Mouse (Mus musculus) MEL (cell line): ENCODE results near the gene Shroom4. TPM values are rescaled to one million over a fixed set of nuclear protein-coding genes. Genes with fewer than 3 reads are reported as not detected.

Experiments used
- DNase-seq: peaks from one replicate; pipeline ENCODE4 v3.0.0; 2011; ENCODE audit warnings: low read depth, low spot score
- H3K27ac ChIP-seq: 2 replicates; pipeline ENCODE4 v1.5.1; 2012; ENCODE audit warnings: low read depth, mild to moderate bottlenecking, control low read depth, low read length, moderate library complexity; ENCODE audit not compliant: control insufficient read depth
- H3K27me3 ChIP-seq, 2 experiments: fragments of 150-350 bp in 1 of 2; sonication (generic) in 1 of 2; 2 replicates each; pipeline ENCODE4 v1.6.1; 2012; ENCODE audit warnings: low read length in 2 of 2, mild to moderate bottlenecking in 2 of 2, improper control_type of control experiment in 1 of 2, moderate library complexity in 1 of 2; ENCODE audit not compliant: insufficient read depth in 2 of 2, control insufficient read depth in 1 of 2
- H3K36me3 ChIP-seq, 2 experiments: 2 replicates each; pipeline ENCODE4 v1.6.1; 2012 to 2014; ENCODE audit warnings: low read length in 2 of 2, improper control_type of control experiment in 1 of 2, inconsistent platforms in 1 of 2, mild to moderate bottlenecking in 1 of 2; ENCODE audit not compliant: insufficient read depth in 2 of 2, control insufficient read depth in 1 of 2
- H3K4me1 ChIP-seq, 2 experiments: fragments of 150-350 bp in 1 of 2; sonication (generic) in 1 of 2; 2 replicates each; pipeline ENCODE4 v1.6.1; 2012; ENCODE audit warnings: low read length in 2 of 2, improper control_type of control experiment in 1 of 2, mild to moderate bottlenecking in 1 of 2; ENCODE audit not compliant: insufficient read depth in 2 of 2, control insufficient read depth in 1 of 2
- H3K4me3 ChIP-seq, 2 experiments: fragments of 150-350 bp in 1 of 2; sonication (generic) in 1 of 2; 2 replicates each; pipeline ENCODE4 v1.5.1; 2012; ENCODE audit warnings: low read depth in 2 of 2, low read length in 2 of 2, mild to moderate bottlenecking in 2 of 2, moderate library complexity in 2 of 2, control low read depth in 1 of 2, improper control_type of control experiment in 1 of 2; ENCODE audit not compliant: control insufficient read depth in 1 of 2, insufficient read depth in 1 of 2
- H3K79me2 ChIP-seq: 2 replicates; pipeline ENCODE4 v1.6.1; 2012; ENCODE audit warnings: mild to moderate bottlenecking, low read length, moderate library complexity; ENCODE audit not compliant: control insufficient read depth, poor library complexity, insufficient read depth
- H3K9ac ChIP-seq: 2 replicates; pipeline ENCODE4 v1.6.1; 2012; ENCODE audit warnings: low read depth, mild to moderate bottlenecking, control low read depth, low read length, moderate library complexity; ENCODE audit not compliant: control insufficient read depth, poor library complexity, severe bottlenecking
- H3K9me3 ChIP-seq: fragments of 150-350 bp; sonication (generic); replicated peaks from 2 replicates; pipeline ENCODE4 v1.6.1; 2012; ENCODE audit warnings: mild to moderate bottlenecking, low read length, improper control_type of control experiment, moderate library complexity; ENCODE audit not compliant: insufficient read depth
- CTCF ChIP-seq, 3 experiments: IDR thresholded peaks in 2 of 3; conservative IDR thresholded peaks in 1 of 3; 2 replicates each; pipeline ENCODE4 v1.5.1; 2011 to 2012; ENCODE audit warnings: low read length in 3 of 3, low read depth in 2 of 3, mild to moderate bottlenecking in 2 of 3, improper control_type of control experiment in 1 of 3, inconsistent platforms in 1 of 3, mixed read lengths in 1 of 3, moderate library complexity in 1 of 3; ENCODE audit not compliant: control insufficient read depth in 1 of 3, insufficient read depth in 1 of 3, poor library complexity in 1 of 3, severe bottlenecking in 1 of 3
- ELF1 ChIP-seq: IDR thresholded peaks from 2 replicates; pipeline ENCODE4 v1.6.1; 2014; ENCODE audit warnings: low read depth, mild to moderate bottlenecking, inconsistent platforms, low read length, improper control_type of control experiment, moderate library complexity
- EP300 ChIP-seq, 2 experiments: IDR thresholded peaks; 2 replicates each; pipeline ENCODE4 v1.6.1; 2011; ENCODE audit warnings: improper control_type of control experiment in 2 of 2, low read length in 2 of 2, low read depth in 1 of 2, mild to moderate bottlenecking in 1 of 2
- HCFC1 ChIP-seq: IDR thresholded peaks from 2 replicates; pipeline ENCODE4 v1.6.1; 2012; ENCODE audit warnings: low read depth, mild to moderate bottlenecking, inconsistent platforms, low read length, improper control_type of control experiment, moderate library complexity
- JUND ChIP-seq: IDR thresholded peaks from 2 replicates; pipeline ENCODE4 v1.6.1; 2011; ENCODE audit warnings: low read depth, mild to moderate bottlenecking, improper control_type of control experiment, low read length
- KAT2A ChIP-seq: conservative IDR thresholded peaks from 2 replicates; pipeline ENCODE4 v1.6.1; 2012; ENCODE audit warnings: low read depth, low read length, improper control_type of control experiment, inconsistent platforms
- MAZ ChIP-seq: IDR thresholded peaks from 2 replicates; pipeline ENCODE4 v1.6.1; 2012; ENCODE audit warnings: low read depth, mild to moderate bottlenecking, inconsistent platforms, low read length, improper control_type of control experiment
- MXI1 ChIP-seq: IDR thresholded peaks from 2 replicates; pipeline ENCODE4 v1.6.1; 2011; ENCODE audit warnings: mild to moderate bottlenecking, low read depth, low read length, improper control_type of control experiment
- MYB ChIP-seq: IDR thresholded peaks from 2 replicates; pipeline ENCODE4 v1.6.1; 2011; ENCODE audit warnings: mild to moderate bottlenecking, low read depth, low read length, improper control_type of control experiment
- MYC ChIP-seq: IDR thresholded peaks from 2 replicates; pipeline ENCODE4 v1.6.1; 2011; ENCODE audit warnings: low read depth, mild to moderate bottlenecking, low read length, improper control_type of control experiment, moderate library complexity
- NELFE ChIP-seq: IDR thresholded peaks from 2 replicates; pipeline ENCODE4 v1.6.1; 2011; ENCODE audit warnings: low read depth, low read length, improper control_type of control experiment
- POLR2A ChIP-seq, 2 experiments: IDR thresholded peaks; 2 replicates each; pipeline ENCODE4 v1.6.1; 2011 to 2012; ENCODE audit warnings: low read length in 2 of 2, mild to moderate bottlenecking in 2 of 2, control low read depth in 1 of 2, improper control_type of control experiment in 1 of 2, low read depth in 1 of 2, moderate library complexity in 1 of 2; ENCODE audit not compliant: control insufficient read depth in 1 of 2, insufficient read depth in 1 of 2, poor library complexity in 1 of 2
- RAD21 ChIP-seq: IDR thresholded peaks from 2 replicates; pipeline ENCODE4 v1.6.1; 2011; ENCODE audit warnings: mild to moderate bottlenecking, low read depth, low read length, improper control_type of control experiment
- RCOR1 ChIP-seq: IDR thresholded peaks from 2 replicates; pipeline ENCODE4 v1.6.1; 2012; ENCODE audit warnings: low read depth, mild to moderate bottlenecking, inconsistent platforms, low read length, improper control_type of control experiment
- SIN3A ChIP-seq: IDR thresholded peaks from 2 replicates; pipeline ENCODE4 v1.6.1; 2012; ENCODE audit warnings: low read length, improper control_type of control experiment, inconsistent platforms
- SMC3 ChIP-seq: IDR thresholded peaks from 2 replicates; pipeline ENCODE4 v1.6.1; 2011; ENCODE audit warnings: low read depth, low read length, improper control_type of control experiment
- TBP ChIP-seq: IDR thresholded peaks from 2 replicates; pipeline ENCODE4 v1.8.0; 2011; ENCODE audit warnings: low read depth, low read length, improper control_type of control experiment
- USF1 ChIP-seq: IDR thresholded peaks from 2 replicates; pipeline ENCODE4 v1.6.1; 2014; ENCODE audit warnings: low read depth, mild to moderate bottlenecking, inconsistent platforms, low read length, improper control_type of control experiment, moderate library complexity
- ZC3H11A ChIP-seq: IDR thresholded peaks from 2 replicates; pipeline ENCODE4 v1.6.1; 2012; ENCODE audit warnings: low read depth, mild to moderate bottlenecking, inconsistent platforms, low read length, improper control_type of control experiment
- polyA plus RNA-seq, 2 experiments: library from polyadenylated mRNA; stranded (reverse) in 1 of 2; unstranded in 1 of 2; fragments of >175 nt in 1 of 2; fragments of >200 nt in 1 of 2; gene quantifications; 2 replicates each; pipeline versions ENCODE4 v1.2.1 to v1.2.4; 2012; ENCODE audit warnings: low replicate concordance in 2 of 2, low read depth in 1 of 2; ENCODE audit not compliant: insufficient read length in 2 of 2, insufficient read depth in 1 of 2, missing spikeins in 1 of 2
- total RNA-seq: library from RNA; depleted of rRNA; stranded (reverse); fragments of 300-350 nt; gene quantifications from 2 replicates; pipeline ENCODE4 v1.2.3, GENCODE M21; 2012; rRNA removed

Gene Shroom4
- total and polyA plus RNA-seq, 3 experiments = not detected

DNA sequence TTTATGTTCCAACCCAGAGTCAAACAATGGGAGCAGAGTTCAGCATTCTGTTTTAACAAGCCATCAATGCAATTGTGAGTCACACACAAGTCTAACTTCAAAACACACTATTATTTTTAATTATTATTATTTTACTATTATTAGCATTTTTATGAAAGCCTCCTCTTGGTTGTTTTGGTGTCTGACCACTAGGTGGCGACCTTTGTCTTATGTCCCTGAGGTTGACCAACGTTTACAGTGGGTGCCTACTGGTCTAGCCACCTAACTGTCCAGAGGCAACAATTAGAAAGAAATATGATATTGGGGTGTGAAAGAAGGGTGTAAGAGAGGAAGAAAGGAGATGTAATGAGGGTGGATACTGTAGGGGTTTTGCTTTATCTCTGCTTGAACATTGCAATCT, 254.4 kb downstream of the Shroom4 start:
- Histone ChIP-seq H3K27ac (no peak overlapping the region), H3K9ac (no peak overlapping the region), H3K4me3 (no peak overlapping the region), H3K4me1 (no peaks in the 10 kb centered on the region), H3K79me2 (no peaks in the 10 kb centered on the region), H3K36me3 (no peaks in the 10 kb centered on the region), H3K27me3 (no peaks in the 10 kb centered on the region), H3K9me3 (no peaks in the 10 kb centered on the region)
- DNase-seq = peak; percentile 50
- TF ChIP-seq RAD21 = peak; percentile 61
- no peak for TF ChIP-seq NELFE
- peak; percentile 41 to 60 (median 59) for TF ChIP-seq CTCF (IDR thresholded peaks at IDR 0.05 in 2 of 3, conservative IDR thresholded peaks at IDR 0.05 in 1 of 3; ENCODE audit: control insufficient read depth in 1 of 3, insufficient read depth in 1 of 3, low read depth in 2 of 3, low read length in 3 of 3, poor library complexity in 1 of 3, severe bottlenecking in 1 of 3)
- TF ChIP-seq SMC3 = peak; percentile 55

DNA sequence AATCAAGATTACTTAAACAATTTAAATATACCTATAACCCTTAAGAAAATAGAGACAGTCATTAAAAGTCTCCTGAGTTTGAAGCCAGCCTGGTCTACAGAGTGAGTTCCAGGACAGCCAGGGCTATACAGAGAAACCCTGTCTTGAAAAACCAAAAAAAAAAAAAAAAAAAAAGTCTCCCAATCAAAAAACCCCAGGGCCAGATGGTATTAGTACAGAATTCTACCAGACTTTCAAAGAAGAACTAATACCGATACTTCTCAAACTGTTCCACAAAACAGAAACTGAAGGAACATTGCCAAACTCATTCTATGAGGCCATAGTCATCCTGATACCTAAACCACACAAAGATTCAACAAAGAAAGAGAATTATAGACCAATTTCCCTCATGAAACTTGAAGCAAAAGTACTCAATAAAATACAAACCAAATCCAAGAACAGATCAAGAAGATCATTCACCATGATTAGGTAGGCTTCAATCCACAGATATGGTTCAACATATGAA, 259.2 kb downstream of the Shroom4 start:
- Histone ChIP-seq H3K27ac (no peak overlapping the region), H3K27me3 (no peaks in the 10 kb centered on the region), H3K79me2 (no peaks in the 10 kb centered on the region), H3K4me1 (no peaks in the 10 kb centered on the region), H3K9me3 (no peaks in the 10 kb centered on the region), H3K9ac (no peak overlapping the region), H3K4me3 (no peak overlapping the region), H3K36me3 (no peaks in the 10 kb centered on the region)
- DNase-seq = no peak
- TF ChIP-seq TBP (no peak), HCFC1 (no peak), MAZ (no peak), MYB (no peak), RAD21 (no peak), MXI1 (no peak), SMC3 (no peak), SIN3A (no peak), USF1 (no peak), ZC3H11A (no peak), MYC (no peak), POLR2A (IDR thresholded peaks at IDR 0.05; ENCODE audit: control insufficient read depth in 1 of 2, insufficient read depth in 1 of 2, low read depth in 1 of 2, low read length in 2 of 2, poor library complexity in 1 of 2) (no peak), CTCF (IDR thresholded peaks at IDR 0.05 in 2 of 3, conservative IDR thresholded peaks at IDR 0.05 in 1 of 3; ENCODE audit: control insufficient read depth in 1 of 3, insufficient read depth in 1 of 3, low read depth in 2 of 3, low read length in 3 of 3, poor library complexity in 1 of 3, severe bottlenecking in 1 of 3) (no peak), ELF1 (no peak), EP300 (IDR thresholded peaks at IDR 0.05; ENCODE audit: low read depth in 1 of 2, low read length in 2 of 2) (no peak), JUND (no peak), RCOR1 (no peak), KAT2A (no peak)

Other genes starting within 250 kb of the Shroom4 start
- gene Nudt10, start 226.8 kb upstream of the Shroom4 start, total RNA-seq = not detected in 2 replicates
- gene Nudt10, start 226.8 kb upstream of the Shroom4 start, polyA plus RNA-seq = not detected
- gene Bmp15, start 79.1 kb upstream of the Shroom4 start, total RNA-seq = not detected in 2 replicates
- gene Bmp15, start 79.1 kb upstream of the Shroom4 start, polyA plus RNA-seq = not detected